Mouse (Mus musculus) frontal cortex, postnatal 14 days (tissue): ENCODE results near the gene Gpi1.

ENCODE experiments used
- DNase-seq, 2 experiments: peaks; one replicate each; pipeline ENCODE4 v3.0.0; 2022; ENCODE audit warnings: low spot score in 2 of 2

Gene Gpi1

GRCm38 (mm10) chr7:34230116-34230515, at the start of gene Gpi1:
TSS of gene Gpi1 (minus strand) at chr7:34230336.
- DNase-seq, result peak; percentile 55 to 66

- no peak for DNase-seq
Observed at GRCm38 (mm10) chr7:34277656-34278055, 47.5 kb upstream of the Gpi1 start.

- no peak for DNase-seq
Observed at GRCm38 (mm10) chr7:34276066-34276465, 45.9 kb upstream of the Gpi1 start.

GRCm38 (mm10) chr7:34272465-34272864, 42.3 kb upstream of the Gpi1 start:
- DNase-seq, result no peak

GRCm38 (mm10) chr7:34268463-34268862, 38.3 kb upstream of the Gpi1 start:
- DNase-seq, result no peak

GRCm38 (mm10) chr7:34266421-34266820, 36.3 kb upstream of the Gpi1 start:
- DNase-seq, result no peak

GRCm38 (mm10) chr7:34265876-34266346, 35.8 kb upstream of the Gpi1 start:
- DNase-seq, result peak; percentile 23 to 40

- DNase-seq, result no peak
Observed at GRCm38 (mm10) chr7:34263437-34263836, 33.3 kb upstream of the Gpi1 start.

- no peak for DNase-seq
Observed at GRCm38 (mm10) chr7:34258407-34258806, 28.3 kb upstream of the Gpi1 start.

- no peak for DNase-seq
Observed at GRCm38 (mm10) chr7:34257279-34257678, 27.1 kb upstream of the Gpi1 start.

GRCm38 (mm10) chr7:34255916-34256315, 25.8 kb upstream of the Gpi1 start:
- no peak for DNase-seq

- DNase-seq, result no peak
Observed at GRCm38 (mm10) chr7:34255137-34255536, 25.0 kb upstream of the Gpi1 start.

- DNase-seq, result no peak
Observed at GRCm38 (mm10) chr7:34252030-34252429, 21.9 kb upstream of the Gpi1 start.

GRCm38 (mm10) chr7:34250738-34251137, 20.6 kb upstream of the Gpi1 start, which contains the start of gene Gm6096:
TSS of gene Gm6096 (plus strand) at chr7:34251038.
- no peak for DNase-seq

- DNase-seq, result no peak
Observed at GRCm38 (mm10) chr7:34246870-34247499, 16.8 kb upstream of the Gpi1 start.

GRCm38 (mm10) chr7:34242176-34242575, 12.0 kb upstream of the Gpi1 start:
- no peak for DNase-seq

GRCm38 (mm10) chr7:34238086-34238485, 8.0 kb upstream of the Gpi1 start:
- DNase-seq, result no peak

GRCm38 (mm10) chr7:34235602-34236001, 5.5 kb upstream of the Gpi1 start:
- DNase-seq, result no peak

GRCm38 (mm10) chr7:34234610-34235561, 4.8 kb upstream of the Gpi1 start:
- DNase-seq, result no peak

- peak; percentile 99 to 100 for DNase-seq
Observed at GRCm38 (mm10) chr7:34233909-34234609, 3.9 kb upstream of the Gpi1 start.

GRCm38 (mm10) chr7:34232785-34233725, 2.9 kb upstream of the Gpi1 start:
- no peak for DNase-seq
